Mouse (Mus musculus): ENCODE results near the gene Cacna2d2. TPM values are rescaled to one million over a fixed set of nuclear protein-coding genes. Genes with fewer than 3 reads are reported as not detected.

Gene Cacna2d2
- polyA plus RNA-seq, 1 experiment, result 5.2 TPM

- H3K27ac ChIP-seq (ENCODE audit: control insufficient read depth, insufficient read depth, low read depth, low read length), result no peak overlapping the region
- H3K4me3 ChIP-seq (ENCODE audit: control insufficient read depth, low read depth, low read length), result no peak overlapping the region
- H3K4me1 ChIP-seq (ENCODE audit: control insufficient read depth, insufficient read depth, low read length), result no peaks in the 10 kb centered on the region
- no peaks in the 10 kb centered on the region for H3K36me3 ChIP-seq (ENCODE audit: control insufficient read depth, insufficient read depth, low read length)
- TF ChIP-seq CTCF (IDR thresholded peaks at IDR 0.05; ENCODE audit: control insufficient read depth, insufficient read depth, insufficient replicate concordance, low read depth, low read length), result no peak
- no peaks in the 10 kb centered on the region for H3K27me3 ChIP-seq (ENCODE audit: control insufficient read depth, insufficient read depth, low read length)
Measured at GRCm38 (mm10) chr9:107384396-107384795, 15.0 kb upstream of the Cacna2d2 start.

- Histone ChIP-seq H3K27ac (ENCODE audit: control insufficient read depth, insufficient read depth, low read depth, low read length) (no peak overlapping the region), H3K4me3 (ENCODE audit: control insufficient read depth, low read depth, low read length) (no peak overlapping the region), H3K27me3 (ENCODE audit: control insufficient read depth, insufficient read depth, low read length) (no peaks in the 10 kb centered on the region), H3K36me3 (ENCODE audit: control insufficient read depth, insufficient read depth, low read length) (no peaks in the 10 kb centered on the region), H3K4me1 (ENCODE audit: control insufficient read depth, insufficient read depth, low read length) (no peaks in the 10 kb centered on the region)
- no peak for TF ChIP-seq POLR2A (IDR thresholded peaks at IDR 0.05; ENCODE audit: control insufficient read depth, low read depth, low read length)
- peak; percentile 29; the same call in 1 of the 2 replicates for TF ChIP-seq CTCF (IDR thresholded peaks at IDR 0.05; ENCODE audit: control insufficient read depth, insufficient read depth, insufficient replicate concordance, low read depth, low read length)
Measured at GRCm38 (mm10) chr9:107386722-107387121, 12.7 kb upstream of the Cacna2d2 start.

GRCm38 (mm10) chr9:107387708-107388107, 11.7 kb upstream of the Cacna2d2 start:
- H3K27me3 ChIP-seq (ENCODE audit: control insufficient read depth, insufficient read depth, low read length), result no peaks in the 10 kb centered on the region

GRCm38 (mm10) chr9:107388263-107388662, 11.1 kb upstream of the Cacna2d2 start:
- Histone ChIP-seq H3K4me1 (ENCODE audit: control insufficient read depth, insufficient read depth, low read length) (no peaks in the 10 kb centered on the region), H3K4me3 (ENCODE audit: control insufficient read depth, low read depth, low read length) (no peak overlapping the region), H3K36me3 (ENCODE audit: control insufficient read depth, insufficient read depth, low read length) (no peaks in the 10 kb centered on the region), H3K27me3 (ENCODE audit: control insufficient read depth, insufficient read depth, low read length) (no peaks in the 10 kb centered on the region), H3K27ac (ENCODE audit: control insufficient read depth, insufficient read depth, low read depth, low read length) (no peak overlapping the region)
- TF ChIP-seq POLR2A (IDR thresholded peaks at IDR 0.05; ENCODE audit: control insufficient read depth, low read depth, low read length) (no peak), CTCF (IDR thresholded peaks at IDR 0.05; ENCODE audit: control insufficient read depth, insufficient read depth, insufficient replicate concordance, low read depth, low read length) (no peak)

More at GRCm38 (mm10) chr9:107387708-107388107, 11.7 kb upstream of the Cacna2d2 start:
- Histone ChIP-seq H3K27ac (ENCODE audit: control insufficient read depth, insufficient read depth, low read depth, low read length) (no peak overlapping the region), H3K36me3 (ENCODE audit: control insufficient read depth, insufficient read depth, low read length) (no peaks in the 10 kb centered on the region), H3K4me3 (ENCODE audit: control insufficient read depth, low read depth, low read length) (no peak overlapping the region), H3K4me1 (ENCODE audit: control insufficient read depth, insufficient read depth, low read length) (no peaks in the 10 kb centered on the region)
- TF ChIP-seq POLR2A (IDR thresholded peaks at IDR 0.05; ENCODE audit: control insufficient read depth, low read depth, low read length) (no peak), CTCF (IDR thresholded peaks at IDR 0.05; ENCODE audit: control insufficient read depth, insufficient read depth, insufficient replicate concordance, low read depth, low read length) (no peak)

GRCm38 (mm10) chr9:107396397-107396796, 3.0 kb upstream of the Cacna2d2 start:
- no peaks in the 10 kb centered on the region; the same call in 1 of the 2 replicates for H3K27me3 ChIP-seq (ENCODE audit: control insufficient read depth, insufficient read depth, low read length)
- no peak for TF ChIP-seq POLR2A (IDR thresholded peaks at IDR 0.05; ENCODE audit: control insufficient read depth, low read depth, low read length)
- no peak for TF ChIP-seq CTCF (IDR thresholded peaks at IDR 0.05; ENCODE audit: control insufficient read depth, insufficient read depth, insufficient replicate concordance, low read depth, low read length)
- no peak overlapping the region for H3K4me3 ChIP-seq (ENCODE audit: control insufficient read depth, low read depth, low read length)
- H3K36me3 ChIP-seq (ENCODE audit: control insufficient read depth, insufficient read depth, low read length), result no peaks in the 10 kb centered on the region
- peaks cover 7% of the 10 kb centered on the region for H3K4me1 ChIP-seq (ENCODE audit: control insufficient read depth, insufficient read depth, low read length)
- no peak overlapping the region for H3K27ac ChIP-seq (ENCODE audit: control insufficient read depth, insufficient read depth, low read depth, low read length)

- no peaks in the 10 kb centered on the region; the same call in 1 of the 2 replicates for H3K27me3 ChIP-seq (ENCODE audit: control insufficient read depth, insufficient read depth, low read length)
- no peak overlapping the region for H3K27ac ChIP-seq (ENCODE audit: control insufficient read depth, insufficient read depth, low read depth, low read length)
- TF ChIP-seq POLR2A (IDR thresholded peaks at IDR 0.05; ENCODE audit: control insufficient read depth, low read depth, low read length), result no peak
- no peak for TF ChIP-seq CTCF (IDR thresholded peaks at IDR 0.05; ENCODE audit: control insufficient read depth, insufficient read depth, insufficient replicate concordance, low read depth, low read length)
- no peaks in the 10 kb centered on the region for H3K36me3 ChIP-seq (ENCODE audit: control insufficient read depth, insufficient read depth, low read length)
- peaks cover 7% of the 10 kb centered on the region for H3K4me1 ChIP-seq (ENCODE audit: control insufficient read depth, insufficient read depth, low read length)
- H3K4me3 ChIP-seq (ENCODE audit: control insufficient read depth, low read depth, low read length), result no peak overlapping the region
Measured at GRCm38 (mm10) chr9:107398968-107399367, 444 bp upstream of the Cacna2d2 start.

- Histone ChIP-seq H3K4me1 (ENCODE audit: control insufficient read depth, insufficient read depth, low read length) (peaks cover 7% of the 10 kb centered on the region), H3K4me3 (ENCODE audit: control insufficient read depth, low read depth, low read length) (peak overlapping the region; percentile 39; the same call in 1 of the 2 replicates), H3K27me3 (ENCODE audit: control insufficient read depth, insufficient read depth, low read length) (no peaks in the 10 kb centered on the region; the same call in 1 of the 2 replicates), H3K36me3 (ENCODE audit: control insufficient read depth, insufficient read depth, low read length) (no peaks in the 10 kb centered on the region), H3K27ac (ENCODE audit: control insufficient read depth, insufficient read depth, low read depth, low read length) (no peak overlapping the region)
- TF ChIP-seq POLR2A (IDR thresholded peaks at IDR 0.05; ENCODE audit: control insufficient read depth, low read depth, low read length) (no peak), CTCF (IDR thresholded peaks at IDR 0.05; ENCODE audit: control insufficient read depth, insufficient read depth, insufficient replicate concordance, low read depth, low read length) (no peak)
Measured at GRCm38 (mm10) chr9:107400060-107400511, 674 bp downstream of the Cacna2d2 start.
